Mouse (Mus musculus): ENCODE data around the gene Dusp13. TPM values are rescaled to one million over a fixed set of nuclear protein-coding genes. Genes with fewer than 3 reads are reported as not detected.

The Dusp13 gene
- polyA plus RNA-seq, 1 experiment: not detected

- TF ChIP-seq CTCF (IDR thresholded peaks at IDR 0.05; ENCODE audit: borderline replicate concordance, extremely low read depth, insufficient read depth, insufficient read length) (no peak), POLR2A (IDR thresholded peaks at IDR 0.05; ENCODE audit: borderline replicate concordance, extremely low read depth, insufficient read depth, insufficient read length, poor library complexity, severe bottlenecking) (no peak)
- DNase-seq (ENCODE audit: low read depth): no peak
Observed at GRCm38 (mm10) chr14:21746846-21747245, 4.1 kb downstream of the Dusp13 start.

- no peak for DNase-seq (ENCODE audit: low read depth)
- TF ChIP-seq CTCF (IDR thresholded peaks at IDR 0.05; ENCODE audit: borderline replicate concordance, extremely low read depth, insufficient read depth, insufficient read length) (no peak), POLR2A (IDR thresholded peaks at IDR 0.05; ENCODE audit: borderline replicate concordance, extremely low read depth, insufficient read depth, insufficient read length, poor library complexity, severe bottlenecking) (no peak)
Observed at GRCm38 (mm10) chr14:21746251-21746650, 4.7 kb downstream of the Dusp13 start.

- DNase-seq (ENCODE audit: low read depth): no peak
- TF ChIP-seq CTCF (IDR thresholded peaks at IDR 0.05; ENCODE audit: borderline replicate concordance, extremely low read depth, insufficient read depth, insufficient read length): no peak
- TF ChIP-seq POLR2A (IDR thresholded peaks at IDR 0.05; ENCODE audit: borderline replicate concordance, extremely low read depth, insufficient read depth, insufficient read length, poor library complexity, severe bottlenecking): no peak
Observed at GRCm38 (mm10) chr14:21745149-21745548, 5.8 kb downstream of the Dusp13 start.

- no peak for DNase-seq (ENCODE audit: low read depth)
- TF ChIP-seq CTCF (IDR thresholded peaks at IDR 0.05; ENCODE audit: borderline replicate concordance, extremely low read depth, insufficient read depth, insufficient read length): no peak
Observed at GRCm38 (mm10) chr14:21744169-21744568, 6.8 kb downstream of the Dusp13 start.

- DNase-seq (ENCODE audit: low read depth): no peak
- TF ChIP-seq CTCF (IDR thresholded peaks at IDR 0.05; ENCODE audit: borderline replicate concordance, extremely low read depth, insufficient read depth, insufficient read length) (no peak), POLR2A (IDR thresholded peaks at IDR 0.05; ENCODE audit: borderline replicate concordance, extremely low read depth, insufficient read depth, insufficient read length, poor library complexity, severe bottlenecking) (no peak)
Observed at GRCm38 (mm10) chr14:21742441-21742840, 8.5 kb downstream of the Dusp13 start.

- peak; percentile 85 for DNase-seq (ENCODE audit: low read depth)
- TF ChIP-seq CTCF (IDR thresholded peaks at IDR 0.05; ENCODE audit: borderline replicate concordance, extremely low read depth, insufficient read depth, insufficient read length): peak; percentile 100
- TF ChIP-seq POLR2A (IDR thresholded peaks at IDR 0.05; ENCODE audit: borderline replicate concordance, extremely low read depth, insufficient read depth, insufficient read length, poor library complexity, severe bottlenecking): no peak
Observed at GRCm38 (mm10) chr14:21741786-21742185, 9.2 kb downstream of the Dusp13 start.

- DNase-seq (ENCODE audit: low read depth): no peak
- TF ChIP-seq POLR2A (IDR thresholded peaks at IDR 0.05; ENCODE audit: borderline replicate concordance, extremely low read depth, insufficient read depth, insufficient read length, poor library complexity, severe bottlenecking): no peak
- TF ChIP-seq CTCF (IDR thresholded peaks at IDR 0.05; ENCODE audit: borderline replicate concordance, extremely low read depth, insufficient read depth, insufficient read length): no peak
Observed at GRCm38 (mm10) chr14:21741314-21741713, 9.7 kb downstream of the Dusp13 start.

- TF ChIP-seq CTCF (IDR thresholded peaks at IDR 0.05; ENCODE audit: borderline replicate concordance, extremely low read depth, insufficient read depth, insufficient read length) (no peak), POLR2A (IDR thresholded peaks at IDR 0.05; ENCODE audit: borderline replicate concordance, extremely low read depth, insufficient read depth, insufficient read length, poor library complexity, severe bottlenecking) (no peak)
- no peak for DNase-seq (ENCODE audit: low read depth)
Observed at GRCm38 (mm10) chr14:21740345-21740744, 10.6 kb downstream of the Dusp13 start.

- DNase-seq (ENCODE audit: low read depth): no peak
Observed at GRCm38 (mm10) chr14:21733131-21733905, 17.7 kb downstream of the Dusp13 start.

GRCm38 (mm10) chr14:21729936-21730335, 21.0 kb downstream of the Dusp13 start:
- no peak for DNase-seq (ENCODE audit: low read depth)
- no peak for TF ChIP-seq CTCF (IDR thresholded peaks at IDR 0.05; ENCODE audit: borderline replicate concordance, extremely low read depth, insufficient read depth, insufficient read length)
- TF ChIP-seq POLR2A (IDR thresholded peaks at IDR 0.05; ENCODE audit: borderline replicate concordance, extremely low read depth, insufficient read depth, insufficient read length, poor library complexity, severe bottlenecking): no peak

More at GRCm38 (mm10) chr14:21733131-21733905, 17.7 kb downstream of the Dusp13 start:
- TF ChIP-seq POLR2A (IDR thresholded peaks at IDR 0.05; ENCODE audit: borderline replicate concordance, extremely low read depth, insufficient read depth, insufficient read length, poor library complexity, severe bottlenecking) (no peak), CTCF (IDR thresholded peaks at IDR 0.05; ENCODE audit: borderline replicate concordance, extremely low read depth, insufficient read depth, insufficient read length) (no peak)

- TF ChIP-seq CTCF (IDR thresholded peaks at IDR 0.05; ENCODE audit: borderline replicate concordance, extremely low read depth, insufficient read depth, insufficient read length) (no peak), POLR2A (IDR thresholded peaks at IDR 0.05; ENCODE audit: borderline replicate concordance, extremely low read depth, insufficient read depth, insufficient read length, poor library complexity, severe bottlenecking) (no peak)
- no peak for DNase-seq (ENCODE audit: low read depth)
Observed at GRCm38 (mm10) chr14:21729031-21729732, 21.8 kb downstream of the Dusp13 start.

Data from brain, embryonic 14.5 days (tissue).